Mouse (Mus musculus): ENCODE data around the gene E030018B13Rik.
A peak's percentile ranks its signal among the peaks of the same experiment; 100 is the strongest.

E030018B13Rik gene

GRCm38 (mm10) chr7:63896968-63897468 is 19.6 kb upstream of the E030018B13Rik start:
- no peak for DNase-seq (ENCODE audit: extremely low read depth, insufficient read length, low spot score)

GRCm38 (mm10) chr7:63897655-63898054 is 19.0 kb upstream of the E030018B13Rik start:
- no peak for DNase-seq (ENCODE audit: extremely low read depth, insufficient read length, low spot score)

- no peak for DNase-seq (ENCODE audit: extremely low read depth, insufficient read length, low spot score)
These were observed 18.5 kb upstream of the E030018B13Rik start for GRCm38 (mm10) chr7:63898201-63898600.

- DNase-seq (ENCODE audit: extremely low read depth, insufficient read length, low spot score): no peak
These were observed 16.7 kb upstream of the E030018B13Rik start for GRCm38 (mm10) chr7:63899925-63900324.

GRCm38 (mm10) chr7:63900411-63900810 is 16.2 kb upstream of the E030018B13Rik start:
- DNase-seq (ENCODE audit: extremely low read depth, insufficient read length, low spot score): no peak

- DNase-seq (ENCODE audit: extremely low read depth, insufficient read length, low spot score): no peak
These were observed 15.3 kb upstream of the E030018B13Rik start for GRCm38 (mm10) chr7:63901346-63901745.

GRCm38 (mm10) chr7:63901942-63902341 is 14.7 kb upstream of the E030018B13Rik start:
- no peak for DNase-seq (ENCODE audit: extremely low read depth, insufficient read length, low spot score)

GRCm38 (mm10) chr7:63902604-63903210 is 13.9 kb upstream of the E030018B13Rik start:
- no peak for DNase-seq (ENCODE audit: extremely low read depth, insufficient read length, low spot score)

- no peak for DNase-seq (ENCODE audit: extremely low read depth, insufficient read length, low spot score)
These were observed 12.8 kb upstream of the E030018B13Rik start for GRCm38 (mm10) chr7:63903635-63904380.

GRCm38 (mm10) chr7:63905190-63905589 is 11.5 kb upstream of the E030018B13Rik start:
- no peak for DNase-seq (ENCODE audit: extremely low read depth, insufficient read length, low spot score)

GRCm38 (mm10) chr7:63905642-63906041 is 11.0 kb upstream of the E030018B13Rik start:
- no peak for DNase-seq (ENCODE audit: extremely low read depth, insufficient read length, low spot score)

GRCm38 (mm10) chr7:63907778-63908495 is 8.7 kb upstream of the E030018B13Rik start:
- DNase-seq (ENCODE audit: extremely low read depth, insufficient read length, low spot score): no peak

GRCm38 (mm10) chr7:63908496-63909285 is 8.0 kb upstream of the E030018B13Rik start:
- DNase-seq (ENCODE audit: extremely low read depth, insufficient read length, low spot score): peak; percentile 28

GRCm38 (mm10) chr7:63910225-63910624 is 6.4 kb upstream of the E030018B13Rik start:
- DNase-seq (ENCODE audit: extremely low read depth, insufficient read length, low spot score): no peak

GRCm38 (mm10) chr7:63910912-63911311 is 5.7 kb upstream of the E030018B13Rik start:
- DNase-seq (ENCODE audit: extremely low read depth, insufficient read length, low spot score): no peak

GRCm38 (mm10) chr7:63911383-63912233 is 5.0 kb upstream of the E030018B13Rik start:
- DNase-seq (ENCODE audit: extremely low read depth, insufficient read length, low spot score): no peak

- no peak for DNase-seq (ENCODE audit: extremely low read depth, insufficient read length, low spot score)
These were observed 4.3 kb upstream of the E030018B13Rik start for GRCm38 (mm10) chr7:63912234-63912810.

- DNase-seq (ENCODE audit: extremely low read depth, insufficient read length, low spot score): no peak
These were observed 3.5 kb upstream of the E030018B13Rik start for GRCm38 (mm10) chr7:63912924-63913723.

Data from 3134 (cell line).